Mouse (Mus musculus) G1E (cell line): ENCODE measurements at regions not wholly inside any gene's neighbourhood (a gene's known extent, or its start where the extent isn't known, plus 50 kb on each side); places are given as distances from the start of the nearest gene placed in this dataset.

Source experiments
- CTCF ChIP-seq: IDR thresholded peaks from 2 replicates; pipeline ENCODE4 v1.5.1; 2012; ENCODE audit warnings: low read depth, low read length, inconsistent platforms, mixed read lengths
- GATA1 ChIP-seq: IDR thresholded peaks from 2 replicates; pipeline ENCODE4 v1.6.1; 2012; ENCODE audit warnings: borderline replicate concordance, low read length, inconsistent platforms, mixed read lengths
- POLR2AphosphoS5 ChIP-seq: IDR thresholded peaks from 2 replicates; pipeline ENCODE4 v1.6.1; 2012; ENCODE audit warnings: low read depth, low read length, inconsistent platforms; ENCODE audit not compliant: insufficient replicate concordance
- TAL1 ChIP-seq: conservative IDR thresholded peaks from 2 replicates; pipeline ENCODE4 v1.6.1; 2012; ENCODE audit warnings: low read depth, low read length, inconsistent platforms, mixed read lengths

- TF ChIP-seq TAL1 (no peak), CTCF (no peak), GATA1 (no peak), POLR2AphosphoS5 (no peak)
Measured at GRCm38 (mm10) chr6:94826656-94827055, 126.7 kb upstream of the Lrig1 start.
